Mouse (Mus musculus): ENCODE results near the gene Mapk12.

DNA sequence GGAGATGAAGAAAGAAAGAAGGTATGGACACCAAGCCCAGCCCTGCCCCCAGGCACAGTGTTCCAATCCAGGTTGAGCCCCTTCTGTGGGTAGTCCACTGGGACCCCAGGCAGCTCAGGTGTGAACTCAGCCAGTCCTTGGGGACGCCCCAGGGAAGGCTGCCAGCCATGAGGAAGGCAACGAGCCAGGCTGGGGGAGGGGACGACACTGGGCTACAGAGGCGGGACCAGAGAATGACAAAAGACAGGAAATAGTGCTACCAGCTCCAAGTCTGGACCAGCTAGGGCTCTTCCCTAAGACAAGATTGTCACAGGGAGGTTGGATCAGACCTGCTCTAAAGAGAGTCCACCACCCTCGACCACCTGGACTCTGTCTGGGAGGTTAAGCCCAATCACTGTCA lies 36.6 kb upstream of the Mapk12 start:
- no peak for TF ChIP-seq CTCF (IDR thresholded peaks at IDR 0.05; ENCODE audit: borderline replicate concordance, extremely low read depth, insufficient read depth, insufficient read length)
- TF ChIP-seq POLR2A (IDR thresholded peaks at IDR 0.05; ENCODE audit: borderline replicate concordance, extremely low read depth, insufficient read depth, insufficient read length, poor library complexity, severe bottlenecking), result no peak

Data from brain, embryonic 14.5 days (tissue).